Mouse (Mus musculus) gastrocnemius, postnatal 4 days (tissue): ENCODE data around the gene Kctd11. TPM values are rescaled to one million over a fixed set of nuclear protein-coding genes. Genes with fewer than 3 reads are reported as not detected.
"Not testable (repeated sequence)": the region's sequence is repeated elsewhere in the genome, so short reads cannot be mapped to it uniquely, and the experiment has no call there.

Experiments
- DNase-seq, 2 experiments: peaks; one replicate each; pipeline ENCODE4 v3.0.0; 2021 to 2022; ENCODE audit warnings: low spot score in 2 of 2, mixed read lengths in 2 of 2
- long read RNA-seq, 2 experiments: library from polyadenylated mRNA; stranded (forward); transcript quantifications; one replicate each; pipeline ENCODE4 v2.0.0; 2021
- total RNA-seq, 2 experiments: library from RNA; stranded (reverse); gene quantifications; 2 replicates each; pipeline ENCODE4 v1.2.3; 2021

Gene Kctd11
- total RNA-seq, result 1 to 10 TPM; 3.5 to 4.7 TPM
- long read RNA-seq, experiment 1, partial matches to known transcripts, result 0 of 1 reads
- long read RNA-seq, experiment 1, other reads (novel, unspliced or antisense), result 0 of 1 reads
- long read RNA-seq, experiment 2, partial matches to known transcripts, result 0 of 2 reads
- long read RNA-seq, experiment 2, other reads (novel, unspliced or antisense), result 0 of 2 reads

DNA sequence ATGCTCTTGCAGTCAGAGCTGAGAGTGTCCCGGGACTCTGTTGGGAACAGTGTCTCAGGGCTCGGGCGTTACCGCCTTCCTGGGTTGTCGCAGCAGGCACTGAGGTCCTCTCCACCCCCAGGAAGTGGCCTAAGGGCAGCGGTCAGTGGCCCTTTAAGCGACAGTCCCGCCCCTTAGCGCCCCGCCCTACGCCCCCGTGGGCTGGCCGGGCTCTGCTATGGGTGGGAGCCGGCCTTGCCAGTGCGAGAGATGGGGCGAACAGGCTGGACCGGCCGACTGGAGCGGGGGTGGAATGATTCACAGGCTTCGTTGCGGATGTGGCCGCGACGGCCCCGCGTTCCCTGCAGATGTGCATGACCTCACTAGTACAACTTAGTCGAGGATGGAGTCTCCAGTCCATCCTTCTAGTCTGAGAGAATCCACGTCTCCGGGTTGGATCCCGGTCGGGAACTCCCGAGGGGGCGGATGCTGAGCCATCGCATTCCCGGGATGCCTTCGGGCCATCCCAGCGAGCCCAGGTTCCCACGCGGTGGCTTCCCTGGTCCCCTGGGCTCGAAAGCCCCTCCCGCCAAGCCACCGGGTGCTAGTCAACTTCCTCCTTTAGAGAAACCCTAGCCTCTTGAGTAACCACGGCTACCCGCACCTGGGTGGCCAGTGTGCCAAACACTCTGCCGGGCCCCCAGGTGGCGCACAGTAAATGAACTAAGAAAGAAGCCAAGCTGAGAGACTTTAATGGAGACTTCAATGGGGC, at the start of gene Kctd11:
Gene Kctd11 (minus strand): TSS at position 554 of the 751 bp plus-strand sequence.
- peak; percentile 82 to 86 for DNase-seq

DNA sequence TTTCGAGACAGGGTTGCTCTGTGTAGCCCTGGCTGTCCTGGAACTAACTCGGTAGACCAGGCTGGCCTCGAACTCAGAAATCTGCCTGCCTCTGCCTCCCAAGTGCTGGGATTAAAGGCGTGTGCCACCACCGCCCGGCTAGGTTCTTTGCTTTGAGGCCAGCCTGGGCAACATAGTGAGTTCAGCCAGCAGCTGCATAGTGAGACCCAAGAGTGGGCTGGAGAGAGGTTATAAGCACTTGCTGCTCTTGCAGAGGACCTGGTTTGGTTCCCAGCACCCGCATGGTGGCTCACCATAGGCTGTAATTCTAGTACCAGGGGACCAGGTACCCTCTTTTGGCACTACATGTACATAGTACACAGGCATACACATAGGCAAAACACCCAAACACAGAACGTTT, 49.0 kb upstream of the Kctd11 start:
- DNase-seq, result not testable (repeated sequence)

DNA sequence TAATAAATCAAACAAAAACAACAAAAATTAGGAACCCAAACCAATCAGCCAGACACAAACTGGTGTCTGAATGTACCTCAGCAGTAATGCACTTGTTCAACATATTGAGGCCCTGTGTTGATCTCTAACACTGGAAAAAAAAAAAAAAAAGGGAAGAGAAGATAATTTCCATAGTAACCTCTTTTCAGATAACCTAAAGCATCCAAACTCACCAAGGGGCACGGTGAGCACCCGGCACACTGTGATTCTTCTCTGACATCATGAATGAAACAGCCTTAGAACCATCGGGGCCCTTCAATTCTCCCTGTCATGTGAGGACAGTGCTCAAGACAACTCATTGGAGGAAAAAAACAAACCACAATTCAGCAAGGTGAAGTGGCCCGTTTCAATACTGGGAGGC, 48.5 kb upstream of the Kctd11 start:
- DNase-seq, result no peak

DNA sequence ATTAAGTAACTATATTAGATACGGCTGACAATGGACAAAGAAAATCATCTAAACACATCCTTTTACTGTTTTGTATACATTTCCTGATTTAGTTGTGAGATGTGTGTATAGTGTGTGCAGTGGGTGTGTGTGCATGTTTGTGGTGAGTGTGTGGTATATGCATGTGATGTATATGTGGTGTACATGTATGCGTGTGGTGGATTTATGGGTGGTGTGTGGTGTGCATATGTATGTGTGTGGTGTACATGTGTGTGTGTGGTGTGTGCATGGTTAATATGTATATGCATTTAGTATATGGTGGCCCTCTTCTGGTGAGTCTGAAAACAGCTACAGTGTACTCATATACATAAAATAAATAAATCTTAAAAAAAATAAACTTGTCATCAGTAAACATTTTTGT, 46.3 kb upstream of the Kctd11 start:
- no peak for DNase-seq

DNA sequence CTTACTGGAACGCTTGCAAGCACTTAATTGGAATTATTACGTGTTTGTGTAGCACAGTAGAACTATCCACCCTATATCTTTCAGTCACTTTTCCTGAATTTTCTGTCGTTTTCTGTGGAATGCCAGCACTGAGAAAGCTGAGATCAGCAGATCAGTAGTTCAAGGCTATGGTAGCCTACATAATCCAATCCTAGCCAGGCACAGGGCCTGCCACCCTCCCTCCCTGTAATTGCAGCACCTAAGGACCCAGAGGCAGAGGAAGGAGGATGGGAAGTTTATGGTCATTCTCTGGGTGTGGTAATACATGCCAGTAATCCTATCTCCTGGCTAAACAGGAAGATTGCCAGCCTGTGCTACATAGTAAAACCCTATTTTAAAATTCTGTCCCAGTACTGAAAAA, 41.6 kb upstream of the Kctd11 start:
- DNase-seq, result no peak

DNA sequence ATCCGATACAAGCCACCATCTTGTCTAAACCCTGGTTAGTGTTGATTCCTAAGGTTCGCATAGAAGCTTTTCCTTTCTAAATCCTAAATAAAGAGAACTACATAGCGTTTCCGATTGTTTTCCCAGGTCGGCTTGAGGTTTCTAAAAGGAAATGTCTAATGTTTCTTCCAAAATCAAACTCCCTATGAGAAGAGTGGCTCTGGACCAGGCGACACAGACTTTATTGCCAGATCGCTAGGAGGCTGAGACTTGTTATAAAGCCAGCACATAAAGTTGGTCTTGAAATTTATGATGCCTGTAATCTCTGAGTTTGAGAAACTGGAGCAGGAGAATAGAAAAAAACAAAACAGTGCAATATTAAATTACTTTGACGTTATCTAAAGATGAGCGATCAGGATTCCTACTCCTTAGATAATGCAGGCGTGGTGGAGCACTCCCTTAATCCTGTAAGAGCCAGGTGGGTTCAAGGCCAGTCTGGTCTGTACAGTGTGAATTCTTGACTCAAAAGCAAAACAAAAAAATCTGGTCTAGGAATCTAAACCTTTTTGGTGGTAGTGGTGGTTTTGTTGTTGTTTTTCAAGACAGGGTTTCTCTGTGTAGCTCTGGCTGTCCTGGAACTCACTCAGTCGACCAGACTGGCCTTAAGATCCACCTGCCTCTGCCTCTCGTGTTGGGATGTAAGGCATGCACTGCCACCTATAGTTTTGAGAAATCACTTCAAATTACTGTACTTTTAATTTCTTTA, 41.0 kb upstream of the Kctd11 start:
- DNase-seq, result no peak

DNA sequence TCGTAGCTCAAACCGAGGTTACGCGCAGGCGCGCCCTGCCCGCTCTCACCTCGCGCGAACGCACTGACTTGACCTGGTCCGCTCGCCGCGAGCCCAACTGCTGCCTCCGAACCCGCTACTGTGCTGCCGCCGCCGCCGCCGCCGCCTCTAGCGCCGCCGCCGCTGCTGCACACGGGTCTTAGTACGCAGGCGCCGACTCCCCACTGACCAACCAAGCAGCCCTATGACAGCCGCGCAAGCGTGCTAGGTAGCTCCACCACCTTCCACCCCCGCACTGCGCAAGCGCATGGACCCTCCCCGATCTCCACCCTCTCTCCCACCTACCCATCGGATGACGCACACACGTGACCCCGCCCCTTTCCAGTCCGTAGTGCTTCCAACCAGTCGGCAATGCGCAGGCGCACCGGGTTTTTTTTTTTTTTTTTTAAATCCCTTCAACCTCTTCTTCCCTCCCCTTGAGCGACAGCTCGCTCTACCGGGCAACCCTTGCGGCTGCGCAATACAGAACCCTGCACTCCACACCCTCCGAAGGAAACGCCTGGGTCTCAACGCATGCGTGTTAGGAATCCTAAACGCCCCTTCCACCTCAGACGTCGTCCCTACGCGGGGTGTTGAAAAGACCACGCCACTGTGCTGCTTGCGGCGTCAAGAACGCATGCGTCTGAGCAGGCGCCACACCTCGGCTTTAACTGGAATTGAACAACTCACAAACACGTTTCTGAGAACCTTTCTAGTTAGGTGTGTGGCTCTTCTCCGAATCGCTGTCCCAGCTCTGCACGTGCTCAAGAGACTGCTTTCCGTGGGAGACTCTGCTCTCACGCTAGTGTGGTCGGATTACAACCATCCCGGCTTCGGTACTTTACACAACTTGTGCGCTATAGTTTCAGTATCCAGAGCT, 40.2 kb upstream of the Kctd11 start, which contains the start of gene Eif5a:
Gene Eif5a (minus strand): TSS at position 845 of the 898 bp plus-strand sequence.
- peak; percentile 100 for DNase-seq

DNA sequence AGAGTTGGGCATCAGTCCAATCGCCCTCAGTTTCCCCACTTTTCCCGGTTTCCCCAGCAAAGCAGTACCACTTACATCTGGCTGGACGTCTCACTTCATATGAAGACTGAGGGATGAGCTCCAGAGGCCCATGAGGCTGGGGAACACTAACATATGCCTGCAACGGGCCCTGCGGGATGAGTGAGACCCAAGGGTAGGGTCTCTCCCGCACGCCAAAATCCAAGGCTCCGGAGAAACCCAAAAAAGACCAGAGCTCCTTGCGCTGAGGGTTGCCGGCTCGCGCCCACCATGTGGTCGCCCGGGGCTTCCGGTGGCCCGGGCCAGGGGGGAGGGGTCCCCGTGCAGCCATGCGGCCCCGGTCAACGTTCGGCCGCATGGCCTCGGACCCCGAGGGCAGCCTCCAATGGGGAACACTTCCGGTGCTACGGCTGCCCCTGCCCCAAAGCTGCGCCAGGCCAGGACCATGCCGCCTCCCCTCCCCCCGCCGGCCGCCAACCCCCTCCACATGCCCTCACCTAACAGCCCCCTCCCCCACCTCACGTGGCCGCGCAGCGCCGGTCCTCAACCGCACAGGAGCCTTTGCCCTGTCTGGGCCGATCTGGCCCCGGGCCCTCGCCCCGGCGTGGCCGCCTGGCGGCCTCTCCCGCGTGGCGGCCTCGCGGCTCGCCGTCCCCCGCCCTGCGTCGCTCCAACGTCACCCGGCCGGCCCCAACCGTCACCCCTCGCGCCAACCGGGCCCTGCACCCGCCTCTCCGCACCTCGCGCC, 39.2 kb upstream of the Kctd11 start:
- DNase-seq, result peak; percentile 40 to 58

DNA sequence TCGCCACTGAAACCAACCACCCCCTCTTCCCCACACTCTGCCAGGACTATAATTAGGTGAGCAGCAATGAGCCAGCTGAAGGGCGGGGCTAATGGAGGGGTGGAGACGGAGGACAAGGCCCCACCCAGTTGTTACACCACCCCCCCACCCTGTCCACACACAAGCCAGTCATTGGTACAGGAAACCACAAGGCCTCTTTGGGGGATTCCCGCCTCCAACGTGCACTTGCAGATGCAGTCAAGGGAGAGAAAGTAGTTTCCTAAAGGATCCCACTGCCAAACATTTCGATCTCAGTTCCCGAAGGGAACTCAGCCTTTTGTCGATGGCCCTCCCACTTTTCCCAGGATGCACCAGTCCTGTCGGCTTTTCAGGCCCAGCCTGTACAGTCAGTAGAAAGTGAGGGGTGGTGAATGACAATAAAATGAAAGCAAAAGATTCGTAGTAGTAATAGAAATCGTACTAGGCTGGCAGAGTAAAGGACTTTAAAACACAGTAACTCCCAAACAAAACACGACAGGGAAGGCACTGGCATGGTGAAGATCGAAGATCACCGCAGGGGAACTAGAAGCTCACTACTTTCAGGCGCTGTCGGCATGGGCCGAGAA, 38.6 kb upstream of the Kctd11 start:
- DNase-seq, result peak in 1 of 2 experiments; percentile 78

DNA sequence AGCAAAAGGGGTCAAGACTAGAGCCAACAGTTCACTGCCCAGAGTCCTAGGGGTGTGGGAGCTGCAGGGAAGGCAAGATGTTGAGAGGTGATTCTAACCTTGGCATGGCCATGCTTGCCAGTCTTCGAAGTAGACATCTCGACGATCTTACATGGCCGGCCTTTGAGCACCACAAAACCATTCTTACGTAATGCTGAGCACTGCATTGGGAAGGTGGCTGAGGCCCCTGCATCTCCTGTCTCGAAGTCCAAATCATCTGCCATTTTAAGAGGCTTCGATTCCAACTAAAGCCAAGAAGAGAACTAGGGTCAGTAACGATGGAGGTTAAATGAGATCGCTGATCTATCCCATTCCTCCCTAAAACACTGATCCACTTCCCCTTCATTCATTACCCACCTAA, 37.8 kb upstream of the Kctd11 start:
- no peak for DNase-seq

DNA sequence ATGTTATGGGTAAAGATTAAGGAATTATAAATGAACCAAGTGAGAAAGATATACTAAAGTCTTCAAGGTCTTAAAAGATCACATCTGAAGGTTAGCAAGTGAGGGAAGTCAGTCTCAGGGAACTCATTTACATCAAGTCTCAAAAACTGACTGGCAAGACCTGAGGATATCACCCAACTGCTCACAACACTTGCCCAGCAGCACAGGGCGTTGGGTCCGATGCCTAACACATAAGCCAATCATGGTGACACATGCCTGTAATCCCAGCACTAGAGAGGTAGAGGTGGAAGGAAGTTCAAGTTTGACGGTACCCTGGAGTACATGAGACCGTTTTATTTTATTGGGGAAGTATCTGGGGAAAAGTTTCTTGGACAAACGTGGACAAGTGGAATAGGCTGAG, 36.9 kb upstream of the Kctd11 start:
- no peak for DNase-seq

DNA sequence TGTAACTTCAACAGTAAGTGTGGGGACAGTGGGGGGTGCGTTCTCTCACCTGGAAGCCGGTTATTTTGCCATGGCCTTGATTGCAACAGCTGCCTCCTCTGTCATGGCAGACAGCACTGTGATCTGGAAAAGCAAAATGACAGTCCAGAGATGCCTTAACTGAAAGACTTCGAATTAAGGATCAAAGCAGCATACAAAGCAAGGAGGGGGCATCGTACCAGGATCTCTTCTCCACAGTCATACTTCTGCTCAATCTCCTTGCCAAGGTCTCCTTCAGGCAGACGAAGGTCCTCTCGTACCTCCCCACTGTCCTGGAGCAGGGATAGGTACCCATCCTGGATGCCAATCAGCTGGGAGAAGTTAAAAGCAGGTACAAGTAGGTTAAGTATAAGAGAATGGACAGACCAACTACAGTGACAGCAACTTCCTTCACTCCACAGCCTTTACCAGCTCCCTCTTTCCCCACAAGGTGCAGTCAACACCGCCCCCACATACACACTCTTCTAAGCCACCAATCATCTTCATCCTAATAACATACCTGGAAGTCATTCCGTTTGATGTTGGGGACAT, 36.3 kb upstream of the Kctd11 start:
- DNase-seq, result no peak

DNA sequence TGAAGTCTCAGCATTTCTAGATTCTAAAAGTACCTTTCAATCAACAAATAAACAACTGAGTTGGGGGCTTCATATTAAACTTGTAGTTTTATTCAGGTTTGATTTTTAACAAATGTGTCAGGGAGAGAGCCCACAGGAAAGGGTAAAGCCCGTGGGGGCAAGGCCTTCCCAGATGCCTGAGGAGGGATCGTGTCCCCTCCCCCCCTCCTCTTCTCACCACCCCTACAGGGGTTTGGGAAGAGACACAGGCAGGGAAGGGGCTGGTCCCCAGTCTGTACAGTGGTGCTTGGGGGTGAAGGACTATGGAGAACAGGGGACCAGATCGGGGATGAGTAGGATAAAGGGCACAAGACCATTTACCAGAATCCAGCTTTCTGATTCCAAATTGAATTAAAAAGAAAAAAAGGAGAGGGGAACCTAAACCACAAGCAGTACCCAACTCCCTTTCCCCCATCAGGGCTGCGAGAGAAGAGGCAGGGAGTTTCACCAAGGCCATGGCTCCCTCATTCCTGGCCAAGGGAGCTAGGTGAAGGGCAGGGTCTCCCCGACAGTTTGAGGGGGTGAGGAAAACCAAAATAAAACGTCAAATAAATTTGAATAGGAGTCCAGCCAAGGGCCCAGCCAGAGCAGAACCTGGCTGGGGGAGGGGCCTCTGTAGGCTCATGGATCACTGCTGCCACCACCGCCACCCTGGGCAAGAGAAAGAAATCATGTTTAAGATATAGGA, 35.6 kb upstream of the Kctd11 start:
- not testable (repeated sequence) for DNase-seq

DNA sequence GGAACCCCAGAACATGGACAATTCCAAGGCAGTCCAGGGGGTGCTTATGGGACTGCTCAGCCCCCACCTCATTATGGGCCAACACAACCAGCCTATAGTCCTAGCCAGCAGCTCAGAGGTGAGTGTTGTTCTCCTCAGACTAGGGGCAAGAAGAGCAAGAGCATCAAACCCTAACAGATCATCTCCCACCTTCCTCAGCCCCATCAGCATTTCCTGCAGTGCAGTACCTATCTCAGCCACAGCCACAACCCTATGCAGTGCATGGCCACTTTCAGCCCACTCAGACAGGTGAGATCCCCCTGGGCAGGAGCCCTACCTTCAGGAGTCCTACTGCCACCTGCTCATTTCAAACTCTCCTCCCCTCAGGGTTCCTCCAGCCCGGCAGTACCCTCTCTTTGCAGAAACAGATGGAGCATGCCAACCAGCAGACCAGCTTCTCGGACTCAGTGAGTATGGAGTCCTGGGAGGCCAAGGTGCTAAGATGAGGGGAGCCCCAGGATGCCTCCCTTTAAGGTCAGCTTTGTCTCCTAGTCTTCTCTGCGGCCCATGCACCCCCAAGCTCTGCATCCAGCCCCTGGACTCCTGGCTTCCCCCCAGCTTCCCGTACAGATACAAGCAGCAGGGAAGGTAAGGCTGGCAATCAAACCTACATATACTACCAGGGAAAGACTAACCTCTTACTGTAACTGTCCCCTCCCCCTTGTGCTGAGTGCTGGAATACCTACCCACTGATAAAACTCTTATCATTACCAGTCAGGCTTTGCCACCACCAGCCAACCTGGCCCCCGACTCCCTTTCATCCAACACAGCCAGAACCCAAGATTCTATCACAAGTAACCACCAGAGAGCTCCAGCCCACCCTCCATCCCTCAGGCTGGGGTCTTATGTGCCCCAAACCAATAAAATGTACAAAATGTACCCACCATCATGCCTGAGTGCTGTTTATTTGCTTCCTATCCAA, 34.7 kb upstream of the Kctd11 start:
- DNase-seq, result no peak

DNA sequence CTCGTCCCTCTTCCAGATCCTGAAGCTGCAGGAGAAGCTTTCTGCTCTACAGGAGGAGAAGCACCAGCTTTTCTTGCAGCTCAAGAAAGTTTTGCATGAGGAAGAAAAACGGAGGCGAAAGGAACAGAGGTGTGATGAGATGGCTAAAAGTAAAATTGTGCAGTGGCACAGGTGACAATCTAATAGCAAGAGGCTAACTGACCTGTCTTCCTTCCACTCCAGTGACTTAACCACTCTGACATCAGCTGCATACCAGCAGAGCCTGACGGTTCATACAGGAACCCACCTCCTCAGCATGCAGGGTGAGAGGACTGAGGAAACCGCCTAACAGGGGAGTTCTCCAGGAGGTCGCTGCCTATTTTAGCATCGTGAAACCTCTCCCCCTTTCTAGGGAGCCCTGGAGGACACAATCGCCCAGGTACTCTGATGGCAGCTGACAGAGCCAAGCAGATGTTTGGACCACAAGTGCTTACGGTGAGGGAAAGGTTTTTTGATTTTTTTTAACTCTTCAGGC, 33.8 kb upstream of the Kctd11 start:
- no peak for DNase-seq

DNA sequence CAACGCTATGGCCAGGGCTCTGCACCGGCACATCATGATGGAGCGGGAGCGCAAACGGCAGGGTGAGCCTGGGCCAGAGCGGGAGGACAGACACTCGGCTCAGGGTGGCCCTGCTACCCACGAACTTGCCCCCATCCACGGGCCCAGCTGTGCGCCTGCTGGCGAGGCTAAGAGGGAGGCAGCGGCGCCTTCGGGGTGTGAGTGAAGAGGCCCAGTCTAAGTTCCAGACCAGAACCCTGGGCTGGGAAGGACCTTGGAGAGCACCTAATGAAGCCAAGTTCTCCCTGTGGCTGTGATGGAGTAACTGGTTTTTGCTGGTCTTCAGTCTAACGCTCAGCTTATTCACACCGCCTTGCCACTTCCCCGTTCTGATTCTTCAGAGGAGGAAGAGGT, 33.2 kb upstream of the Kctd11 start:
- no peak for DNase-seq

DNA sequence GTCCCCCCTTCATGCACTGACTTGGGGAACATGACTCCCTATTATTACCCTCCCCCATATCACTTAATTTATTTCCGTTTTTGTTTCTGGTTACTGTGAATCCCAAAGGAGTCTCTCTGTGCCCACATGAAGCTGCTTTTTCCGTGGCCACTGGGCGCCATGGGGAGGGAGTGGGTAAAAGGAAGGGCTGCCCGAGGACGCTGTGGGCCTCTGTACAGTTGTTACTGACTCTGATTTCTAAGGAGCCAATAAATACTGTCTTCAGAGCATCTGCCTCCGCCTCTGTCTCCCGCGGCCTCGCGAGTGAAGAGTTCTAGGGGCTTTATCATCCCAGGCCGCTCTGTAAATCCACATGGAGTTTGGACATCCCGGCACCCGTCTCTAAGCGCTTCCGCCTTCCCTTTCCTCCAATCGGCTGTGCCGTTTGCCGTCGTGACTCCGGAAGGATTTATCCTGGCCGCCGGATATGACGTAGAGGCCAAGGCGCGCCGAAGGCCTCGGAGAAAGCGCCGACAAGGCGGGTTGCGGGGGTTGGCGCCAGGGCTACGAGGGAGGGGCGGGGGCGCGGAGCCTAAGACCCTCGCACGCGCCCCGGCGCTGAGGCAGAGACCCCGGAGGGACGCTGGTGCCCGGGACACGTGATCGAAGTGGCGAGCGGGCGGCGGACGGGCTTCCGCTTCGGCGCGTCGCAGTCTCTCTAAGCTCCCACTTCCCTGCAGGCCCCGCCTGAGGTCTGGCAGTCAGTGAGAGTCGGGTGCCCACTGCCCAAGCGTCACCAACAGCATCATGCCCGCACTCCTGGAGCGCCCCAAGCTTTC, 32.6 kb upstream of the Kctd11 start, which contains the start of gene Gps2:
Gene Gps2 (plus strand): TSS at position 335 of the 818 bp plus-strand sequence.
- peak; percentile 76 to 92 for DNase-seq
